10 mouse cellular contexts compared by ENCODE assay signal in genomic region chr17:84179026-84179972, GRCm38 (mm10). TPM values are rescaled to one million over a fixed set of nuclear protein-coding genes. Genes with fewer than 3 reads are reported as not detected.
DNase-seq lines count a peak whose midpoint lies in the region; ATAC-seq and TF ChIP-seq lines count a peak whose summit lies in the region.
"Had no signal": no experiment of that assay in that cellular context is flagged by ENCODE, and none has a peak within 500 bp of the region (broad histone marks: within the 10 kb centered on the region; RNA-seq: fewer than 3 reads in every experiment).

No protein-coding gene starts in this region.

- H3K9me3 ChIP-seq in liver, embryonic 11.5 days (ENCODE audit: control insufficient read depth, low read length) = no peaks in the 10 kb centered on the region
- peaks cover 3% of the 10 kb centered on the region; the same call in 1 of the 2 replicates for H3K9me3 ChIP-seq in midbrain, postnatal 0 days (ENCODE audit: low read length)
- H3K9me3 ChIP-seq in neural tube, embryonic 15.5 days (replicated peaks) = no peaks in the 10 kb centered on the region

- H3K9ac ChIP-seq in liver, embryonic 11.5 days (ENCODE audit: low read depth, low read length) = no peak overlapping the region
- H3K9ac ChIP-seq in midbrain, postnatal 0 days (replicated peaks; ENCODE audit: low read length, poor library complexity, severe bottlenecking) = no peak overlapping the region
- H3K9ac ChIP-seq in neural tube, embryonic 15.5 days (replicated peaks) = no peak overlapping the region

- 83% methylated on average over 17 of the region's 17 CpGs for WGBS in liver, embryonic 11.5 days
- 88% methylated on average over 17 of the region's 17 CpGs for WGBS in midbrain, postnatal 0 days
- 88% methylated on average over 17 of the region's 17 CpGs for WGBS in neural tube, embryonic 15.5 days

- no peak for ATAC-seq in liver, embryonic 11.5 days (replicated peaks; ENCODE audit: low FRiP score)
- no peak for ATAC-seq in midbrain, postnatal 0 days (ENCODE audit: low FRiP score)
- ATAC-seq in neural tube, embryonic 15.5 days (ENCODE audit: low FRiP score) = no peak

- DNase-seq in heart, adult 11 months = peak; percentile 90
- no peak for DNase-seq in heart, adult 8-10 months (ENCODE audit: low spot score)
- peak; percentile 2 for DNase-seq in right cerebral cortex, postnatal 25 days
- no peak for DNase-seq in right cerebral cortex, adult 18-20 months
- peak; percentile 31 for DNase-seq in liver, embryonic 11.5 days (ENCODE audit: low spot score)
- peak; percentile 52 for DNase-seq in thymus, postnatal 4 days
- no peak for DNase-seq in midbrain, postnatal 0 days (ENCODE audit: low spot score)
- DNase-seq: adrenal gland, adult 8-10 months; layer of hippocampus, postnatal 36 days had no signal

- H3K36me3 ChIP-seq in liver, embryonic 11.5 days (ENCODE audit: control insufficient read depth, insufficient read depth, low read length) = no peaks in the 10 kb centered on the region
- H3K36me3 ChIP-seq in midbrain, postnatal 0 days (ENCODE audit: insufficient read depth, low read length) = no peaks in the 10 kb centered on the region
- H3K36me3 ChIP-seq in neural tube, embryonic 15.5 days = no peaks in the 10 kb centered on the region

- peaks cover 47% of the 10 kb centered on the region for H3K4me1 ChIP-seq in liver, embryonic 11.5 days (replicated peaks; ENCODE audit: control insufficient read depth, insufficient read depth, low read length)
- H3K4me1 ChIP-seq in midbrain, postnatal 0 days (ENCODE audit: insufficient read depth, low read length) = no peaks in the 10 kb centered on the region
- H3K4me1 ChIP-seq in neural tube, embryonic 15.5 days = peaks cover 26% of the 10 kb centered on the region

- H3K4me3 ChIP-seq in liver, embryonic 11.5 days (ENCODE audit: low read depth, low read length) = no peak overlapping the region
- H3K4me3 ChIP-seq in midbrain, postnatal 0 days (ENCODE audit: low read depth, low read length) = no peak overlapping the region
- H3K4me3 ChIP-seq in neural tube, embryonic 15.5 days (replicated peaks) = no peak overlapping the region

- TF ChIP-seq CTCF in midbrain, postnatal 0 days (IDR thresholded peaks at IDR 0.05) = no peak

- H3K4me2 ChIP-seq in liver, embryonic 11.5 days = no peak overlapping the region
- H3K4me2 ChIP-seq in midbrain, postnatal 0 days (ENCODE audit: low read depth, low read length, poor library complexity, severe bottlenecking) = no peak overlapping the region
- H3K4me2 ChIP-seq in neural tube, embryonic 15.5 days = no peak overlapping the region

- H3K27ac ChIP-seq in liver, embryonic 11.5 days (ENCODE audit: low read depth, low read length) = no peak overlapping the region; the same call in 1 of the 2 replicates
- no peak overlapping the region for H3K27ac ChIP-seq in midbrain, postnatal 0 days (ENCODE audit: low read depth, low read length)
- H3K27ac ChIP-seq in neural tube, embryonic 15.5 days (replicated peaks) = no peak overlapping the region

- H3K27me3 ChIP-seq in liver, embryonic 11.5 days (replicated peaks; ENCODE audit: control insufficient read depth, insufficient read depth, low read length) = no peaks in the 10 kb centered on the region
- no peaks in the 10 kb centered on the region; the same call in 1 of the 2 replicates for H3K27me3 ChIP-seq in midbrain, postnatal 0 days (ENCODE audit: insufficient read depth, low read length)
- H3K27me3 ChIP-seq in neural tube, embryonic 15.5 days (replicated peaks) = peaks cover 17% of the 10 kb centered on the region; the same call in 1 of the 2 replicates

RNA-seq across cellular contexts. Expression of gene Zfp36l2, which starts 8.4 kb away (rescaled TPM):
- total RNA-seq in heart, adult 8-10 months (2022) = 10 to 100 TPM; 23.5 to 25.4 (median 24.4) TPM
- 24.7 and 26.7 TPM in 2 replicates for polyA plus RNA-seq in liver, embryonic 11.5 days (2014; fragmentation: Nextera tagmentation; extraction: Ambion mirVana)
- 12.9 and 17.7 TPM in 2 replicates for total RNA-seq in midbrain, postnatal 0 days (2014; rRNA removed)
- 5.1 and 5.9 TPM in 2 replicates for polyA plus RNA-seq in midbrain, postnatal 0 days (2015; fragmentation: Nextera tagmentation; extraction: Ambion mirVana)
- polyA plus RNA-seq in neural tube, embryonic 15.5 days (2015; fragmentation: Nextera tagmentation; extraction: Ambion mirVana) = 4.8 and 10.0 TPM in 2 replicates

Comparison
In these comparisons a context has a peak if more than half of its experiments do, and no peak if none do; other contexts are left out.
1. DNase-seq: peak in heart, adult 11 months (single experiment), right cerebral cortex, postnatal 25 days (single experiment), liver, embryonic 11.5 days (single experiment) and thymus, postnatal 4 days (single experiment); none in heart, adult 8-10 months (single experiment), right cerebral cortex, adult 18-20 months (single experiment) and midbrain, postnatal 0 days (single experiment).